Mouse (Mus musculus) hindbrain, embryonic 13.5 days (tissue): ENCODE data around the gene Ubtf. TPM values are rescaled to one million over a fixed set of nuclear protein-coding genes. Genes with fewer than 3 reads are reported as not detected.

Experiments used
- ATAC-seq: fragments of 200-750 bp; cut with Nextera tagmentation; 2 replicates; pipeline ENCODE4 v1.8.0; 2017; ENCODE audit warnings: moderate TSS enrichment; ENCODE audit not compliant: low FRiP score
- H3K27ac ChIP-seq: fragments of 300-500 bp; sonication (generic); 2 replicates; pipeline ENCODE4 v1.5.1; 2015; ENCODE audit warnings: inconsistent platforms, mild to moderate bottlenecking, moderate library complexity
- H3K27me3 ChIP-seq: fragments of 300-500 bp; sonication (generic); 2 replicates; pipeline ENCODE4 v1.6.1; 2015; ENCODE audit warnings: mild to moderate bottlenecking, inconsistent platforms
- H3K36me3 ChIP-seq: fragments of 300-500 bp; sonication (generic); 2 replicates; pipeline ENCODE4 v1.6.1; 2015; ENCODE audit warnings: mild to moderate bottlenecking, inconsistent platforms
- H3K4me1 ChIP-seq: fragments of 300-500 bp; sonication (generic); replicated peaks from 2 replicates; pipeline ENCODE4 v1.6.1; 2015; ENCODE audit warnings: inconsistent platforms
- H3K4me2 ChIP-seq: fragments of 300-500 bp; sonication (generic); 2 replicates; pipeline ENCODE4 v1.6.1; 2015; ENCODE audit warnings: inconsistent platforms, mild to moderate bottlenecking, moderate library complexity
- H3K4me3 ChIP-seq: fragments of 300-500 bp; sonication (generic); 2 replicates; pipeline ENCODE4 v1.5.1; 2015; ENCODE audit warnings: mild to moderate bottlenecking, inconsistent platforms
- H3K9ac ChIP-seq: fragments of 300-500 bp; sonication (generic); 2 replicates; pipeline ENCODE4 v1.6.1; 2015; ENCODE audit warnings: mild to moderate bottlenecking, inconsistent platforms
- H3K9me3 ChIP-seq: fragments of 300-500 bp; sonication (generic); 2 replicates; pipeline ENCODE4 v1.6.1; 2016; ENCODE audit warnings: inconsistent platforms
- WGBS: fragments of 180-500 bp; shearing (Covaris S2); methylation state at CpG from one replicate; pipeline ENCODE4 v1.1.7; 2015; 5-methylcytosine and 5-hydroxymethylcytosine counted together
- polyA plus RNA-seq: library from polyadenylated mRNA; unstranded; fragments of >200 nt; fragmentation: Nextera tagmentation; extraction: Ambion mirVana; gene quantifications from 2 replicates; pipeline ENCODE4 v1.2.1, GENCODE M21; 2015

The Ubtf gene
- polyA plus RNA-seq, 1 experiment from 2014 or later: 82.7 TPM

DNA sequence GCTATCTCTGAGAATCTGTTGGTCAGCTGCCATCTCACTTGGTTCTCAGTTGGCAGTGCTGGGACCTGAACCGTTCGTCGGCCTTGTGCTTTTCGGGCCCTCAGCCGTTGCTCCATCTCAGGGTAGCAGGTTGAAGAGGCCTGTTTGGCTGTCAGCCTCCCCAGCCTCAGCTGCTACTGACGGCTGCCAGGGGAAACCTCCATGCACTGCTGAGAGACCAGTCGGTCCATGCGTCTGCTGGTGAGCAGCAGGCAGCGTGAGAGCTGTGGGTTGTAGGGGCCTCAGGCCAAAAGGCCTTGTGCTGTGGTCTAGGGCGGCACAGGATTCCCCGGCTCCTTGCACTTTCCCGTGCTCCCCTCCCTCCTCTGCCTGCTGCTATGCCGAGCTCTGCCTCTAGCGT is 53.7 kb downstream of the Ubtf start:
- Histone ChIP-seq H3K4me2 (no peak overlapping the region), H3K27me3 (no peaks in the 10 kb centered on the region), H3K4me1 (peaks cover 7% of the 10 kb centered on the region), H3K36me3 (peaks cover under 1% of the 10 kb centered on the region; the same call in 1 of the 2 replicates), H3K4me3 (no peak overlapping the region), H3K9ac (no peak overlapping the region), H3K27ac (no peak overlapping the region), H3K9me3 (no peaks in the 10 kb centered on the region)
- ATAC-seq: no peak
- 59% methylated on average over 14 of the region's 14 CpGs for WGBS

- no peak overlapping the region for H3K27ac ChIP-seq
- peaks cover 7% of the 10 kb centered on the region for H3K4me1 ChIP-seq
- no peak for ATAC-seq
- H3K36me3 ChIP-seq: peaks cover 4% of the 10 kb centered on the region; the same call in 1 of the 2 replicates
- no peak overlapping the region for H3K4me2 ChIP-seq
- 93% methylated on average over 7 of the region's 7 CpGs for WGBS
- H3K4me3 ChIP-seq: no peak overlapping the region
- no peaks in the 10 kb centered on the region for H3K9me3 ChIP-seq
- no peaks in the 10 kb centered on the region for H3K27me3 ChIP-seq
- H3K9ac ChIP-seq: no peak overlapping the region
Measured at GRCm38 (mm10) chr11:102263211-102263610, 56.3 kb downstream of the Ubtf start.

- peaks cover 4% of the 10 kb centered on the region; the same call in 1 of the 2 replicates for H3K36me3 ChIP-seq
- peaks cover 3% of the 10 kb centered on the region for H3K4me1 ChIP-seq
- no peak overlapping the region for H3K9ac ChIP-seq
- WGBS: 87% methylated on average over 3 of the region's 3 CpGs
- no peak overlapping the region for H3K4me2 ChIP-seq
- H3K27me3 ChIP-seq: no peaks in the 10 kb centered on the region
- H3K4me3 ChIP-seq: no peak overlapping the region
- no peak overlapping the region for H3K27ac ChIP-seq
- no peak for ATAC-seq
- no peaks in the 10 kb centered on the region for H3K9me3 ChIP-seq
Measured at GRCm38 (mm10) chr11:102258521-102258920, 61.0 kb downstream of the Ubtf start.

- 88% methylated on average over 6 of the region's 6 CpGs for WGBS
- no peak overlapping the region for H3K4me2 ChIP-seq
- peaks cover 4% of the 10 kb centered on the region; the same call in 1 of the 2 replicates for H3K36me3 ChIP-seq
- ATAC-seq: no peak
- H3K9ac ChIP-seq: no peak overlapping the region
- peaks cover 3% of the 10 kb centered on the region for H3K4me1 ChIP-seq
- no peak overlapping the region for H3K27ac ChIP-seq
- H3K9me3 ChIP-seq: no peaks in the 10 kb centered on the region
- no peak overlapping the region for H3K4me3 ChIP-seq
- no peaks in the 10 kb centered on the region for H3K27me3 ChIP-seq
Measured at GRCm38 (mm10) chr11:102258095-102258494, 61.4 kb downstream of the Ubtf start.

DNA sequence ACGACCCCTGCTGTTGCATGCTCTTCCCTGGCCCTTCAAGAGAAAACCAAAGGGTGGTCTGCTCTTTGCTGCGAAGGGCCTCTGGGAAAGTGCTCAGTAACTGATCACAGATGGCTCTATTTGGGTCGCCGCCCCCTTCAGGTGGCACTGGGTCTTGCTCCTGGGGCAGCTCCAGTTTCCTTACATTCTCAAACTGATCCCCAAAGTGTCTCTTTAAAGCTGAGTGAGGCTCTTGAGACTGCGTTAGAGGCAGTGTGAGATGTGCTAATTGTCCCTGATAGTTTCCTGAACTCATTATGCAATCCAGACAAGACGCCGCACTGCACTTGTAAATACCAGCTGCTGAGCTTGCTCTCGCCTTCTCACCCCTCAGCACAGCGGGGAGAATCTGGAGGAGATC is 62.0 kb downstream of the Ubtf start:
- Histone ChIP-seq H3K4me3 (no peak overlapping the region), H3K27me3 (no peaks in the 10 kb centered on the region), H3K4me1 (peaks cover 3% of the 10 kb centered on the region), H3K27ac (no peak overlapping the region), H3K36me3 (peaks cover 4% of the 10 kb centered on the region; the same call in 1 of the 2 replicates), H3K9ac (no peak overlapping the region), H3K4me2 (no peak overlapping the region), H3K9me3 (no peaks in the 10 kb centered on the region)
- ATAC-seq: no peak
- WGBS: 46% methylated on average over 8 of the region's 9 CpGs

Other genes with a start within 250 kb of the Ubtf start
- gene Mpp2, start 231.2 kb downstream of the Ubtf start, polyA plus RNA-seq: 24.1 and 24.9 TPM in 2 replicates
- not detected in 2 replicates for gene Ppy, start 218.4 kb downstream of the Ubtf start, polyA plus RNA-seq
- 3.3 and 7.5 TPM in 2 replicates for gene Pyy, start 211.9 kb downstream of the Ubtf start, polyA plus RNA-seq
- not detected in 2 replicates for gene Nags, start 174.2 kb downstream of the Ubtf start, polyA plus RNA-seq
- 37.9 and 38.1 TPM in 2 replicates for gene Tmem101, start 163.3 kb downstream of the Ubtf start, polyA plus RNA-seq
- 144 and 148 TPM in 2 replicates for gene Lsm12, start 134.4 kb downstream of the Ubtf start, polyA plus RNA-seq
- 30.0 and 37.2 TPM in 2 replicates for gene G6pc3, start 130.1 kb downstream of the Ubtf start, polyA plus RNA-seq
- gene Hdac5, start 89.6 kb downstream of the Ubtf start, polyA plus RNA-seq: 82.0 and 85.4 TPM in 2 replicates
- gene BC030867, start 70.9 kb downstream of the Ubtf start, polyA plus RNA-seq: 3.8 TPM in 2 replicates
- not detected in 2 replicates for gene Asb16, start 51.0 kb downstream of the Ubtf start, polyA plus RNA-seq
- gene Tmub2, start 34.8 kb downstream of the Ubtf start, polyA plus RNA-seq: 81.3 and 82.8 TPM in 2 replicates
- gene Atxn7l3, start 23.1 kb downstream of the Ubtf start, polyA plus RNA-seq: 29.2 and 29.9 TPM in 2 replicates
- gene Slc4a1, start 46.5 kb upstream of the Ubtf start, polyA plus RNA-seq: 4.4 and 5.0 TPM in 2 replicates
- 135 and 144 TPM in 2 replicates for gene Rundc3a, start 73.7 kb upstream of the Ubtf start, polyA plus RNA-seq
- 139 and 147 TPM in 2 replicates for gene Slc25a39, start 88.2 kb upstream of the Ubtf start, polyA plus RNA-seq
- gene Grn, start 110.6 kb upstream of the Ubtf start, polyA plus RNA-seq: 76.5 and 77.3 TPM in 2 replicates
- 15.9 and 17.1 TPM in 2 replicates for gene Fam171a2, start 127.9 kb upstream of the Ubtf start, polyA plus RNA-seq
- gene Itga2b, start 150.4 kb upstream of the Ubtf start, polyA plus RNA-seq: 5.9 and 6.2 TPM in 2 replicates
- gene Gpatch8, start 236.7 kb upstream of the Ubtf start, polyA plus RNA-seq: 83.4 and 86.1 TPM in 2 replicates